Mouse (Mus musculus): ENCODE data around the gene Carns1.

DNA sequence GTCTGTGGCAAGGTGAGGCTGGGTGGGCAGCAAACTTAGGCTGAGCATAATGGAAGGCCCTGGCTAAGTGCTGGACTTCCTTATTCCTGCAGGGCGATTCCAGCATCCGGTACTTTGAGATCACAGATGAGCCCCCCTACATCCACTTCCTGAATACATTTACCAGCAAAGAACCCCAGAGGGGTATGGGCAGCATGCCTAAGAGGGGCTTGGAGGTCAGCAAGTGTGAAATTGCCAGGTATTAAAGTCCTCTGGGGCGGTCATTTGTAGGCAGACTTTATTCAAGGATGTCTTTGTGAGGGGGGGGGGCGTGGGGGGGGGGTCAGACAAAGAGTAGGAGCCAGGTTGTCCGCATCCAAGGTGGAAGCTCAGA is 23.8 kb downstream of the Carns1 start:
- TF ChIP-seq POLR2A (IDR thresholded peaks at IDR 0.05; ENCODE audit: insufficient read depth, low read depth, low read length) (no peak), CTCF (IDR thresholded peaks at IDR 0.05; ENCODE audit: insufficient read depth, low read depth, low read length) (no peak)
